Mouse (Mus musculus): ENCODE measurements around the gene Prkrip1. TPM values are rescaled to one million over a fixed set of nuclear protein-coding genes. Genes with fewer than 3 reads are reported as not detected.

Gene Prkrip1
- total and polyA plus RNA-seq, 3 experiments, result 55.1 to 84.1 TPM; not detected in 1

DNA sequence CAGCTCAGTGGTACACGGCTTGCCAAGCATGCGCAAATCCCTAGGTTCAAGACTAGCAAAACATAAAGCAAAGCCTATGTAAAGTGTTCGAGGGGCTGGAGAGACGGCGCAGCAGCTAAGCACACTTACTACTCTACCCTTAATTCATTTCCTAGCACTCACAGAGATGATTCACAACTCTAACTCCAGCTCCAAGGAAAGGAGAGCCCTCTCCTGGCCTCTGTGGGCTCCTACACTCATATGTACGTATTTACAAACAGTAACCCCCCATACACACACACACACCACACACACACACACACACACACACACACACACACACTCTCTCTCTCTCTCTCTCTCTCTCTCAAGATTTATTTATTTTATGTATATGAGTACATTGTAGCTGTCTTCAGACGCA, 15.0 kb downstream of the Prkrip1 start (continued):
- TF ChIP-seq POLR2AphosphoS2 (IDR thresholded peaks at IDR 0.05; ENCODE audit: low read length) (no peak), MAX (IDR thresholded peaks at IDR 0.05; ENCODE audit: low read length) (no peak), POLR2A (IDR thresholded peaks at IDR 0.05; ENCODE audit: control insufficient read depth in 1 of 2, insufficient read depth in 1 of 2, low read depth in 1 of 2, low read length in 2 of 2, poor library complexity in 1 of 2) (no peak), USF1 (IDR thresholded peaks at IDR 0.05; ENCODE audit: low read depth, low read length) (no peak)

DNA sequence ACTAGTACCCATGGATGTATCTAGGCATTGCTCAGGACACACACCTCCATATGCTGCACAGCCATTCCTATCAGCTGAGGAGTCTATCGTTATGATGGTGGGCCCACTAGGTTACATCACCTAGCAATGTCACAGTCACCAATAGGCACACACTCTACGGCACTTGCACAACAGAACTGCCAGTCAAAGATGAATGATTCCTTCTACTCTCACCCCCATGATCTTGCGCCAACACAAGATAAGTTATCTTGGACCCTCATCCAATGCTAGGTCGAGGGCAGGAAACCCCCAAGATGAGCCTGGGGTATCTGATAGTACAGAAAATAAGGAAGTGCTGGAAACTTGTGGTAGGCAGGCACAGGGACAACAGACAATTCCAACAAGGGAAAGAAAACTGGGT, 15.9 kb downstream of the Prkrip1 start:
- no peaks in the 10 kb centered on the region for H3K27me3 ChIP-seq (ENCODE audit: control insufficient read depth in 1 of 2, insufficient read depth in 2 of 2, low read length in 2 of 2)
- no peaks in the 10 kb centered on the region for H3K79me2 ChIP-seq (ENCODE audit: control insufficient read depth, insufficient read depth, low read length, poor library complexity)
- peak; percentile 77 for DNase-seq (ENCODE audit: low read depth, low spot score)
- H3K9me3 ChIP-seq (replicated peaks; ENCODE audit: insufficient read depth, low read length), result no peaks in the 10 kb centered on the region
- TF ChIP-seq MAZ (IDR thresholded peaks at IDR 0.05; ENCODE audit: low read depth, low read length) (peak; percentile 51; the same call in 1 of the 2 replicates), RAD21 (IDR thresholded peaks at IDR 0.05; ENCODE audit: low read depth, low read length) (no peak), GABPA (IDR thresholded peaks at IDR 0.05; ENCODE audit: low read depth, low read length) (no peak), TAL1 (IDR thresholded peaks at IDR 0.05; ENCODE audit: low read length) (peak; percentile 83), HCFC1 (IDR thresholded peaks at IDR 0.05; ENCODE audit: low read depth, low read length) (no peak), MAFK (IDR thresholded peaks at IDR 0.05; ENCODE audit: borderline replicate concordance, low read depth, low read length) (no peak), GATA1 (IDR thresholded peaks at IDR 0.05; ENCODE audit: low read depth, low read length) (peak; percentile 96), SIN3A (IDR thresholded peaks at IDR 0.05; ENCODE audit: low read length) (peak; percentile 77), RCOR1 (IDR thresholded peaks at IDR 0.05; ENCODE audit: low read depth, low read length) (peak; percentile 75; the same call in 1 of the 2 replicates), UBTF (IDR thresholded peaks at IDR 0.05; ENCODE audit: borderline replicate concordance, insufficient read depth, low read depth, low read length) (no peak), EP300 (IDR thresholded peaks at IDR 0.05; ENCODE audit: low read depth in 1 of 2, low read length in 2 of 2) (peak; percentile 95 to 97), TCF12 (IDR thresholded peaks at IDR 0.05; ENCODE audit: low read depth, low read length) (peak; percentile 97), BHLHE40 (IDR thresholded peaks at IDR 0.05; ENCODE audit: borderline replicate concordance, low read depth, low read length) (0 out of 2 replicates have a peak, but pooled peaks have one; percentile 43), ETS1 (IDR thresholded peaks at IDR 0.05; ENCODE audit: low read depth, low read length) (peak; percentile 89), USF2 (IDR thresholded peaks at IDR 0.05; ENCODE audit: borderline replicate concordance in 1 of 2, insufficient read depth in 1 of 2, low read depth in 1 of 2, low read length in 2 of 2) (no peak)
- H3K36me3 ChIP-seq (ENCODE audit: control insufficient read depth in 1 of 2, insufficient read depth in 2 of 2, low read length in 2 of 2), result peaks cover 5 to 21% of the 10 kb centered on the region in 2 experiments; a peak in 3 of 4 replicates
- H3K4me3 ChIP-seq (ENCODE audit: control insufficient read depth in 1 of 2, insufficient read depth in 1 of 2, low read depth in 2 of 2, low read length in 2 of 2), result no peak overlapping the region
- H3K27ac ChIP-seq (ENCODE audit: control insufficient read depth, low read depth, low read length), result peak overlapping the region; percentile 91
- H3K9ac ChIP-seq (ENCODE audit: control insufficient read depth, low read depth, low read length, poor library complexity, severe bottlenecking), result no peak overlapping the region
- peaks cover 11 to 28% of the 10 kb centered on the region in 2 experiments for H3K4me1 ChIP-seq (ENCODE audit: control insufficient read depth in 1 of 2, insufficient read depth in 2 of 2, low read length in 2 of 2)

Measured in MEL (cell line).